Mouse (Mus musculus): ENCODE results near the gene Mettl23. TPM values are rescaled to one million over a fixed set of nuclear protein-coding genes. Genes with fewer than 3 reads are reported as not detected.

Mettl23 gene
- polyA plus RNA-seq, 1 experiment from 2014 or later, result 60.6 TPM

GRCm38 (mm10) chr11:116852891-116853511 lies 9.9 kb downstream of the Mettl23 start, which contains the start of gene Srsf2:
Gene Srsf2, minus strand, starts transcription at chr11:116853094.
- Histone ChIP-seq H3K27ac (ENCODE audit: low read length) (peak within 1 kb of the TSS; percentile 99), H3K4me3 (ENCODE audit: low read length) (peak within 1 kb of the TSS; percentile 95), H3K9me3 (ENCODE audit: low read length) (no peaks in the 10 kb centered on the region), H3K4me2 (replicated peaks; ENCODE audit: low read depth, low read length) (peak within 1 kb of the TSS; percentile 77), H3K27me3 (ENCODE audit: insufficient read depth, low read length) (no peaks in the 10 kb centered on the region), H3K4me1 (ENCODE audit: insufficient read depth, low read length) (peaks cover 21% of the 10 kb centered on the region), H3K9ac (replicated peaks; ENCODE audit: low read length) (peak within 1 kb of the TSS; percentile 99), H3K36me3 (ENCODE audit: insufficient read depth, low read length) (peaks cover 15% of the 10 kb centered on the region)
- peak; percentile 92 for ATAC-seq (ENCODE audit: low FRiP score, low TSS enrichment)
- under 1% methylated on average over 66 of the region's 74 CpGs for WGBS

GRCm38 (mm10) chr11:116853512-116853928 lies 10.4 kb downstream of the Mettl23 start:
- H3K36me3 ChIP-seq (ENCODE audit: insufficient read depth, low read length), result peaks cover 13% of the 10 kb centered on the region
- H3K9ac ChIP-seq (replicated peaks; ENCODE audit: low read length), result peak overlapping the region; percentile 89
- under 1% methylated on average over 36 of the region's 36 CpGs for WGBS
- no peaks in the 10 kb centered on the region for H3K27me3 ChIP-seq (ENCODE audit: insufficient read depth, low read length)
- peak; percentile 91 for ATAC-seq (ENCODE audit: low FRiP score, low TSS enrichment)
- H3K4me3 ChIP-seq (ENCODE audit: low read length), result peak overlapping the region; percentile 95
- H3K27ac ChIP-seq (ENCODE audit: low read length), result peak overlapping the region; percentile 99
- peak overlapping the region; percentile 54 for H3K4me2 ChIP-seq (replicated peaks; ENCODE audit: low read depth, low read length)
- H3K9me3 ChIP-seq (ENCODE audit: low read length), result no peaks in the 10 kb centered on the region
- H3K4me1 ChIP-seq (ENCODE audit: insufficient read depth, low read length), result peaks cover 19% of the 10 kb centered on the region

- peaks cover 8% of the 10 kb centered on the region for H3K36me3 ChIP-seq (ENCODE audit: insufficient read depth, low read length)
- H3K9ac ChIP-seq (replicated peaks; ENCODE audit: low read length), result peak overlapping the region; percentile 89
- WGBS, result 31% methylated on average over 10 of the region's 10 CpGs
- no peaks in the 10 kb centered on the region for H3K27me3 ChIP-seq (ENCODE audit: insufficient read depth, low read length)
- no peaks in the 10 kb centered on the region for H3K9me3 ChIP-seq (ENCODE audit: low read length)
- H3K27ac ChIP-seq (ENCODE audit: low read length), result no peak overlapping the region
- peaks cover 19% of the 10 kb centered on the region for H3K4me1 ChIP-seq (ENCODE audit: insufficient read depth, low read length)
- peak overlapping the region; percentile 54 for H3K4me2 ChIP-seq (replicated peaks; ENCODE audit: low read depth, low read length)
- no peak for ATAC-seq (ENCODE audit: low FRiP score, low TSS enrichment)
- H3K4me3 ChIP-seq (ENCODE audit: low read length), result peak overlapping the region; percentile 95
Measured at GRCm38 (mm10) chr11:116854279-116854678, 11.2 kb downstream of the Mettl23 start.

GRCm38 (mm10) chr11:116857183-116857850 lies 14.2 kb downstream of the Mettl23 start:
- no peak overlapping the region for H3K4me3 ChIP-seq (ENCODE audit: low read length)
- peaks cover 10% of the 10 kb centered on the region for H3K4me1 ChIP-seq (ENCODE audit: insufficient read depth, low read length)
- peaks cover 10% of the 10 kb centered on the region; the same call in 1 of the 2 replicates for H3K36me3 ChIP-seq (ENCODE audit: insufficient read depth, low read length)
- no peaks in the 10 kb centered on the region for H3K27me3 ChIP-seq (ENCODE audit: insufficient read depth, low read length)
- H3K4me2 ChIP-seq (replicated peaks; ENCODE audit: low read depth, low read length), result no peak overlapping the region
- no peak overlapping the region for H3K9ac ChIP-seq (replicated peaks; ENCODE audit: low read length)
- WGBS, result 64% methylated on average over 12 of the region's 12 CpGs
- no peaks in the 10 kb centered on the region for H3K9me3 ChIP-seq (ENCODE audit: low read length)
- no peak overlapping the region for H3K27ac ChIP-seq (ENCODE audit: low read length)
- ATAC-seq (ENCODE audit: low FRiP score, low TSS enrichment), result no peak

GRCm38 (mm10) chr11:116864444-116864843 lies 21.4 kb downstream of the Mettl23 start:
- H3K27me3 ChIP-seq (ENCODE audit: insufficient read depth, low read length), result no peaks in the 10 kb centered on the region
- WGBS, result 70% methylated on average over 10 of the region's 10 CpGs

GRCm38 (mm10) chr11:116865945-116866585 lies 23.0 kb downstream of the Mettl23 start:
- 61% methylated on average over 12 of the region's 12 CpGs for WGBS
- peak; percentile 59 for ATAC-seq (ENCODE audit: low FRiP score, low TSS enrichment)
- H3K9ac ChIP-seq (replicated peaks; ENCODE audit: low read length), result no peak overlapping the region
- no peak overlapping the region for H3K4me2 ChIP-seq (replicated peaks; ENCODE audit: low read depth, low read length)
- H3K4me1 ChIP-seq (ENCODE audit: insufficient read depth, low read length), result no peaks in the 10 kb centered on the region; the same call in 1 of the 2 replicates
- no peak overlapping the region for H3K27ac ChIP-seq (ENCODE audit: low read length)
- H3K9me3 ChIP-seq (ENCODE audit: low read length), result no peaks in the 10 kb centered on the region
- H3K27me3 ChIP-seq (ENCODE audit: insufficient read depth, low read length), result no peaks in the 10 kb centered on the region
- H3K36me3 ChIP-seq (ENCODE audit: insufficient read depth, low read length), result peaks cover 21% of the 10 kb centered on the region; the same call in 1 of the 2 replicates
- no peak overlapping the region for H3K4me3 ChIP-seq (ENCODE audit: low read length)

More at GRCm38 (mm10) chr11:116864444-116864843, 21.4 kb downstream of the Mettl23 start:
- no peak overlapping the region for H3K4me3 ChIP-seq (ENCODE audit: low read length)
- ATAC-seq (ENCODE audit: low FRiP score, low TSS enrichment), result no peak
- H3K4me2 ChIP-seq (replicated peaks; ENCODE audit: low read depth, low read length), result no peak overlapping the region
- H3K27ac ChIP-seq (ENCODE audit: low read length), result no peak overlapping the region
- peaks cover 24% of the 10 kb centered on the region; the same call in 1 of the 2 replicates for H3K36me3 ChIP-seq (ENCODE audit: insufficient read depth, low read length)
- H3K9ac ChIP-seq (replicated peaks; ENCODE audit: low read length), result no peak overlapping the region
- no peaks in the 10 kb centered on the region for H3K9me3 ChIP-seq (ENCODE audit: low read length)
- no peaks in the 10 kb centered on the region; the same call in 1 of the 2 replicates for H3K4me1 ChIP-seq (ENCODE audit: insufficient read depth, low read length)

GRCm38 (mm10) chr11:116868129-116868528 lies 25.1 kb downstream of the Mettl23 start:
- Histone ChIP-seq H3K27me3 (ENCODE audit: insufficient read depth, low read length) (no peaks in the 10 kb centered on the region), H3K4me1 (ENCODE audit: insufficient read depth, low read length) (no peaks in the 10 kb centered on the region; the same call in 1 of the 2 replicates), H3K9me3 (ENCODE audit: low read length) (no peaks in the 10 kb centered on the region), H3K4me3 (ENCODE audit: low read length) (no peak overlapping the region), H3K9ac (replicated peaks; ENCODE audit: low read length) (no peak overlapping the region), H3K27ac (ENCODE audit: low read length) (no peak overlapping the region), H3K36me3 (ENCODE audit: insufficient read depth, low read length) (peaks cover 29% of the 10 kb centered on the region; the same call in 1 of the 2 replicates), H3K4me2 (replicated peaks; ENCODE audit: low read depth, low read length) (no peak overlapping the region)
- 68% methylated on average over 3 of the region's 3 CpGs for WGBS
- no peak for ATAC-seq (ENCODE audit: low FRiP score, low TSS enrichment)

GRCm38 (mm10) chr11:116869223-116869622 lies 26.1 kb downstream of the Mettl23 start:
- H3K27ac ChIP-seq (ENCODE audit: low read length), result no peak overlapping the region
- WGBS, result 87% methylated on average over 8 of the region's 8 CpGs
- ATAC-seq (ENCODE audit: low FRiP score, low TSS enrichment), result no peak

GRCm38 (mm10) chr11:116869641-116870040 lies 26.6 kb downstream of the Mettl23 start:
- Histone ChIP-seq H3K4me2 (replicated peaks; ENCODE audit: low read depth, low read length) (no peak overlapping the region), H3K9ac (replicated peaks; ENCODE audit: low read length) (no peak overlapping the region), H3K4me3 (ENCODE audit: low read length) (no peak overlapping the region), H3K4me1 (ENCODE audit: insufficient read depth, low read length) (no peaks in the 10 kb centered on the region), H3K27me3 (ENCODE audit: insufficient read depth, low read length) (no peaks in the 10 kb centered on the region), H3K36me3 (ENCODE audit: insufficient read depth, low read length) (peaks cover 38% of the 10 kb centered on the region), H3K27ac (ENCODE audit: low read length) (no peak overlapping the region), H3K9me3 (ENCODE audit: low read length) (no peaks in the 10 kb centered on the region)
- ATAC-seq (ENCODE audit: low FRiP score, low TSS enrichment), result no peak
- WGBS, result 83% methylated on average over 4 of the region's 4 CpGs

More at GRCm38 (mm10) chr11:116869223-116869622, 26.1 kb downstream of the Mettl23 start:
- Histone ChIP-seq H3K27me3 (ENCODE audit: insufficient read depth, low read length) (no peaks in the 10 kb centered on the region), H3K36me3 (ENCODE audit: insufficient read depth, low read length) (peaks cover 35% of the 10 kb centered on the region), H3K4me2 (replicated peaks; ENCODE audit: low read depth, low read length) (no peak overlapping the region), H3K9ac (replicated peaks; ENCODE audit: low read length) (no peak overlapping the region), H3K9me3 (ENCODE audit: low read length) (no peaks in the 10 kb centered on the region), H3K4me3 (ENCODE audit: low read length) (no peak overlapping the region), H3K4me1 (ENCODE audit: insufficient read depth, low read length) (no peaks in the 10 kb centered on the region; the same call in 1 of the 2 replicates)

Measured in kidney, embryonic 16.5 days (tissue).